In genomic region chr10:123091737-123092136, GRCm38 (mm10) we compare ENCODE assay signal across 10 mouse cellular contexts. TPM values are rescaled to one million over a fixed set of nuclear protein-coding genes. Genes with fewer than 3 reads are reported as not detected.
DNase-seq lines count a peak whose midpoint lies in the region; ATAC-seq and TF ChIP-seq lines count a peak whose summit lies in the region.
"Had no signal": no experiment of that assay in that cellular context is flagged by ENCODE, and none has a peak within 500 bp of the region (broad histone marks: within the 10 kb centered on the region; RNA-seq: fewer than 3 reads in every experiment).

No protein-coding gene starts in this region.

- H3K4me1 ChIP-seq in heart, embryonic 12.5 days (replicated peaks): no peaks in the 10 kb centered on the region
- H3K4me1 ChIP-seq in CH12.LX (ENCODE audit: control insufficient read depth in 1 of 2, insufficient read depth in 2 of 2): no peaks in the 10 kb centered on the region
- no peaks in the 10 kb centered on the region for H3K4me1 ChIP-seq in forebrain, postnatal 0 days (ENCODE audit: insufficient read depth)
- H3K4me1 ChIP-seq: embryonic facial prominence, embryonic 13.5 days had no signal

- ATAC-seq in heart, embryonic 12.5 days (ENCODE audit: insufficient number of reproducible peaks, low FRiP score): no peak
- ATAC-seq in forebrain, postnatal 0 days: peak; percentile 61

- H3K4me3 ChIP-seq in heart, embryonic 12.5 days: no peak overlapping the region
- H3K4me3 ChIP-seq in CH12.LX (replicated peaks in 1 of 3; ENCODE audit: low read depth in 2 of 3, low read length in 2 of 3, poor library complexity in 1 of 3): no peak overlapping the region
- no peak overlapping the region for H3K4me3 ChIP-seq in forebrain, postnatal 0 days (ENCODE audit: low read depth, low read length)
- H3K4me3 ChIP-seq: embryonic facial prominence, embryonic 13.5 days; megakaryocyte, embryonic 14.5 days had no signal

- DNase-seq in heart, adult 8-10 months (ENCODE audit: low spot score): peak; percentile 40
- peak; percentile 73 for DNase-seq in CH12.LX (ENCODE audit: extremely low read depth)
- DNase-seq in c-Kit-positive CD71-positive TER-119-positive erythroid progenitor cells, embryonic 14.5 days (ENCODE audit: low spot score): peak; percentile 60
- peak; percentile 77 for DNase-seq in forebrain, postnatal 0 days
- DNase-seq in kidney, postnatal 36 days: peak; percentile 53 to 75
- peak; percentile 63 for DNase-seq in lung, postnatal 10 days
- peak; percentile 33 for DNase-seq in spleen, adult 12 weeks (ENCODE audit: low spot score)

- H3K9me3 ChIP-seq in heart, embryonic 12.5 days (replicated peaks): no peaks in the 10 kb centered on the region
- no peaks in the 10 kb centered on the region for H3K9me3 ChIP-seq in CH12.LX (replicated peaks; ENCODE audit: low read length)
- H3K9me3 ChIP-seq in forebrain, postnatal 0 days (ENCODE audit: low read length): no peaks in the 10 kb centered on the region
- H3K9me3 ChIP-seq: embryonic facial prominence, embryonic 13.5 days; megakaryocyte, embryonic 14.5 days had no signal

- WGBS in heart, embryonic 12.5 days: 29% methylated on average over 5 of the region's 5 CpGs
- 29% methylated on average over 5 of the region's 5 CpGs for WGBS in forebrain, postnatal 0 days

- dilution Hi-C loops in CH12.LX (cut with MboI; ENCODE audit: extremely low pct_ligation_motif_present, extremely low pct_unique_long_range_greater_than_20kb, low sequenced_read_pairs): no loop called here

- H3K27ac ChIP-seq in heart, embryonic 12.5 days (ENCODE audit: poor library complexity, severe bottlenecking): no peak overlapping the region
- no peak overlapping the region for H3K27ac ChIP-seq in CH12.LX (ENCODE audit: insufficient read depth, low read depth)
- H3K27ac ChIP-seq in forebrain, postnatal 0 days (ENCODE audit: low read depth, low read length): no peak overlapping the region
- H3K27ac ChIP-seq: embryonic facial prominence, embryonic 13.5 days had no signal

- peak; percentile 94 for TF ChIP-seq RAD21 in CH12.LX (IDR thresholded peaks at IDR 0.05; ENCODE audit: low read depth, low read length)

- TF ChIP-seq CTCF in CH12.LX (conservative IDR thresholded peaks at IDR 0.05 in 1 of 2, IDR thresholded peaks at IDR 0.05 in 1 of 2; ENCODE audit: low read depth in 2 of 2, low read length in 2 of 2): peak; percentile 62 to 91
- TF ChIP-seq CTCF in forebrain, postnatal 0 days (IDR thresholded peaks at IDR 0.05; ENCODE audit: low read depth): peak; percentile 80

- no peaks in the 10 kb centered on the region for H3K27me3 ChIP-seq in heart, embryonic 12.5 days (replicated peaks)
- no peaks in the 10 kb centered on the region for H3K27me3 ChIP-seq in CH12.LX (replicated peaks)
- no peaks in the 10 kb centered on the region for H3K27me3 ChIP-seq in forebrain, postnatal 0 days (ENCODE audit: insufficient read depth, low read length)
- H3K27me3 ChIP-seq: embryonic facial prominence, embryonic 13.5 days had no signal

- no peak overlapping the region for H3K4me2 ChIP-seq in heart, embryonic 12.5 days
- H3K4me2 ChIP-seq in CH12.LX (ENCODE audit: insufficient read depth, low read depth, poor library complexity, severe bottlenecking): peak overlapping the region; percentile 10; the same call in 1 of the 2 replicates
- no peak overlapping the region for H3K4me2 ChIP-seq in forebrain, postnatal 0 days (ENCODE audit: low read depth)
- H3K4me2 ChIP-seq: embryonic facial prominence, embryonic 13.5 days had no signal

- H3K36me3 ChIP-seq in heart, embryonic 12.5 days: no peaks in the 10 kb centered on the region
- H3K36me3 ChIP-seq in CH12.LX (replicated peaks in 1 of 2; ENCODE audit: control insufficient read depth in 1 of 2, insufficient read depth in 1 of 2, low read length in 1 of 2): no peaks in the 10 kb centered on the region
- no peaks in the 10 kb centered on the region for H3K36me3 ChIP-seq in forebrain, postnatal 0 days (ENCODE audit: insufficient read depth)
- H3K36me3 ChIP-seq: embryonic facial prominence, embryonic 13.5 days had no signal

- no peak overlapping the region for H3K9ac ChIP-seq in heart, embryonic 12.5 days
- no peak overlapping the region for H3K9ac ChIP-seq in CH12.LX (ENCODE audit: insufficient read depth, low read depth)
- H3K9ac ChIP-seq in forebrain, postnatal 0 days: no peak overlapping the region
- H3K9ac ChIP-seq: embryonic facial prominence, embryonic 13.5 days had no signal

- H3K79me2 ChIP-seq in CH12.LX (replicated peaks; ENCODE audit: control insufficient read depth, extremely low read depth, insufficient read depth, poor library complexity, severe bottlenecking): no peaks in the 10 kb centered on the region

- TF ChIP-seq EP300 in CH12.LX (IDR thresholded peaks at IDR 0.05; ENCODE audit: low read length): no peak

- in situ Hi-C loops in CH12.LX (cut with MboI; ENCODE audit: low pct_ligation_motif_present, low pct_unique_long_range_greater_than_20kb, low sequenced_read_pairs): no loop called here

- no peak for TF ChIP-seq POLR2A in CH12.LX (IDR thresholded peaks at IDR 0.05; ENCODE audit: low read depth, low read length)

TF ChIP-seq in CH12.LX, 34 proteins besides CTCF, POLR2A, EP300 and RAD21:
- TF ChIP-seq SMC3 (IDR thresholded peaks at IDR 0.05; ENCODE audit: low read depth, low read length) (peak; percentile 75), RCOR1 (conservative IDR thresholded peaks at IDR 0.05; ENCODE audit: low read depth, low read length) (no peak), MEF2A (IDR thresholded peaks at IDR 0.05; ENCODE audit: borderline replicate concordance, low read depth, low read length) (no peak), MYC (IDR thresholded peaks at IDR 0.05; ENCODE audit: low read depth, low read length) (peak; percentile 93), ELF1 (IDR thresholded peaks at IDR 0.05; ENCODE audit: low read depth, low read length) (no peak), IRF4 (IDR thresholded peaks at IDR 0.05; ENCODE audit: low read depth, low read length) (0 out of 2 replicates have a peak, but pooled peaks have one; percentile 26), CHD1 (IDR thresholded peaks at IDR 0.05; ENCODE audit: low read depth, low read length) (no peak), MAZ (IDR thresholded peaks at IDR 0.05; ENCODE audit: low read depth, low read length) (no peak), MAX (IDR thresholded peaks at IDR 0.05; ENCODE audit: low read length) (peak; percentile 50), PAX5 (IDR thresholded peaks at IDR 0.05; ENCODE audit: low read length) (no peak), ETS1 (conservative IDR thresholded peaks at IDR 0.05; ENCODE audit: low read depth, low read length) (no peak), ZC3H11A (IDR thresholded peaks at IDR 0.05; ENCODE audit: low read depth, low read length) (no peak), ZNF384 (IDR thresholded peaks at IDR 0.05; ENCODE audit: low read depth, low read length) (peak; percentile 71; the same call in 1 of the 2 replicates)

RNA-seq across cellular contexts. Expression of gene Mon2, which starts 15.4 kb away (rescaled TPM):
- total RNA-seq in heart, adult 8-10 months (2022): 10 to 100 TPM; 36.2 to 47.2 (median 40.1) TPM
- polyA plus RNA-seq in heart, embryonic 12.5 days (2016; fragmentation: Nextera tagmentation; extraction: Ambion mirVana): 35.9 and 39.9 TPM in 2 replicates
- total RNA-seq in CH12.LX (2012; rRNA removed) (31.0 and 33.2 TPM in 2 replicates), CH12.LX (2014; rRNA removed) (18.6 and 19.3 TPM in 2 replicates)
- 26.9 and 28.8 TPM in 2 replicates for polyA plus RNA-seq in CH12.LX (2012; ENCODE audit: insufficient read length, low read depth)
- total RNA-seq in forebrain, postnatal 0 days (2014; rRNA removed): 41.3 and 58.7 TPM in 2 replicates
- polyA plus RNA-seq in forebrain, postnatal 0 days (2015; fragmentation: Nextera tagmentation; extraction: Ambion mirVana): 12.4 and 15.1 TPM in 2 replicates
